Mouse (Mus musculus): Measurements from ENCODE around the gene Plekhg1. TPM values are rescaled to one million over a fixed set of nuclear protein-coding genes. Genes with fewer than 3 reads are reported as not detected.
A peak's percentile ranks its signal among the peaks of the same experiment; 100 is the strongest.

Gene Plekhg1
- polyA plus RNA-seq, 1 experiment from 2014 or later: 7.6 TPM

- Histone ChIP-seq H3K27me3 (ENCODE audit: control insufficient read depth, insufficient read depth, low read length) (no peaks in the 10 kb centered on the region), H3K4me1 (ENCODE audit: control insufficient read depth in 2 of 2, insufficient read depth in 2 of 2, low read length in 2 of 2) (peaks cover 3 to 11% of the 10 kb centered on the region in 2 experiments; a peak in 3 of 4 replicates), H3K4me2 (ENCODE audit: low read length) (no peak overlapping the region), H3K4me3 (ENCODE audit: control insufficient read depth in 1 of 2, insufficient read depth in 1 of 2, low read depth in 1 of 2, low read length in 2 of 2) (no peak overlapping the region), H3K36me3 (ENCODE audit: control insufficient read depth, insufficient read depth, low read length) (no peaks in the 10 kb centered on the region), H3K9ac (ENCODE audit: low read length) (no peak overlapping the region), H3K9me3 (ENCODE audit: control insufficient read depth, low read length) (no peaks in the 10 kb centered on the region), H3K27ac (replicated peaks in 1 of 2; ENCODE audit: control insufficient read depth in 1 of 2, insufficient read depth in 1 of 2, low read depth in 2 of 2, low read length in 2 of 2) (no peak overlapping the region)
- WGBS: 26% methylated on average over 3 of the region's 3 CpGs
- ATAC-seq (ENCODE audit: insufficient number of reproducible peaks, insufficient read depth, low FRiP score, low read depth): 0 out of 2 replicates have a peak, but pooled peaks have one; percentile 43
Observed at GRCm38 (mm10) chr10:3805334-3805733, 65.2 kb downstream of the Plekhg1 start.

- Histone ChIP-seq H3K9me3 (ENCODE audit: control insufficient read depth, low read length) (no peaks in the 10 kb centered on the region), H3K36me3 (ENCODE audit: control insufficient read depth, insufficient read depth, low read length) (no peaks in the 10 kb centered on the region), H3K27ac (replicated peaks in 1 of 2; ENCODE audit: control insufficient read depth in 1 of 2, insufficient read depth in 1 of 2, low read depth in 2 of 2, low read length in 2 of 2) (no peak overlapping the region), H3K9ac (ENCODE audit: low read length) (no peak overlapping the region), H3K4me1 (ENCODE audit: control insufficient read depth in 2 of 2, insufficient read depth in 2 of 2, low read length in 2 of 2) (peaks cover 3 to 11% of the 10 kb centered on the region in 2 experiments; a peak in 3 of 4 replicates), H3K4me3 (ENCODE audit: control insufficient read depth in 1 of 2, insufficient read depth in 1 of 2, low read depth in 1 of 2, low read length in 2 of 2) (no peak overlapping the region), H3K27me3 (ENCODE audit: control insufficient read depth, insufficient read depth, low read length) (no peaks in the 10 kb centered on the region), H3K4me2 (ENCODE audit: low read length) (no peak overlapping the region)
- ATAC-seq (ENCODE audit: insufficient number of reproducible peaks, insufficient read depth, low FRiP score, low read depth): no peak
- WGBS: 88% methylated on average over 3 of the region's 3 CpGs
Observed at GRCm38 (mm10) chr10:3807980-3808379, 67.8 kb downstream of the Plekhg1 start.

- no peaks in the 10 kb centered on the region for H3K9me3 ChIP-seq (ENCODE audit: control insufficient read depth, low read length)
- H3K9ac ChIP-seq (ENCODE audit: low read length): no peak overlapping the region
- peaks cover 3 to 11% of the 10 kb centered on the region in 2 experiments; a peak in 3 of 4 replicates for H3K4me1 ChIP-seq (ENCODE audit: control insufficient read depth in 2 of 2, insufficient read depth in 2 of 2, low read length in 2 of 2)
- peak overlapping the region in 1 of 2 experiments; percentile 9; a peak in 1 of 4 replicates for H3K27ac ChIP-seq (replicated peaks in 1 of 2; ENCODE audit: control insufficient read depth in 1 of 2, insufficient read depth in 1 of 2, low read depth in 2 of 2, low read length in 2 of 2)
- H3K27me3 ChIP-seq (ENCODE audit: control insufficient read depth, insufficient read depth, low read length): no peaks in the 10 kb centered on the region
- WGBS: 25% methylated on average over 10 of the region's 10 CpGs
- peak; percentile 83 for ATAC-seq (ENCODE audit: insufficient number of reproducible peaks, insufficient read depth, low FRiP score, low read depth)
- H3K4me3 ChIP-seq (ENCODE audit: control insufficient read depth in 1 of 2, insufficient read depth in 1 of 2, low read depth in 1 of 2, low read length in 2 of 2): no peak overlapping the region
- no peak overlapping the region for H3K4me2 ChIP-seq (ENCODE audit: low read length)
- H3K36me3 ChIP-seq (ENCODE audit: control insufficient read depth, insufficient read depth, low read length): no peaks in the 10 kb centered on the region
Observed at GRCm38 (mm10) chr10:3810476-3811273, 70.5 kb downstream of the Plekhg1 start.

- no peak overlapping the region for H3K27ac ChIP-seq (replicated peaks in 1 of 2; ENCODE audit: control insufficient read depth in 1 of 2, insufficient read depth in 1 of 2, low read depth in 2 of 2, low read length in 2 of 2)
- 65% methylated on average over 5 of the region's 5 CpGs for WGBS
- H3K27me3 ChIP-seq (ENCODE audit: control insufficient read depth, insufficient read depth, low read length): no peaks in the 10 kb centered on the region
- H3K9me3 ChIP-seq (ENCODE audit: control insufficient read depth, low read length): no peaks in the 10 kb centered on the region
- no peak overlapping the region for H3K9ac ChIP-seq (ENCODE audit: low read length)
- no peaks in the 10 kb centered on the region for H3K4me1 ChIP-seq (ENCODE audit: control insufficient read depth in 2 of 2, insufficient read depth in 2 of 2, low read length in 2 of 2)
- no peak overlapping the region for H3K4me3 ChIP-seq (ENCODE audit: control insufficient read depth in 1 of 2, insufficient read depth in 1 of 2, low read depth in 1 of 2, low read length in 2 of 2)
- no peak overlapping the region for H3K4me2 ChIP-seq (ENCODE audit: low read length)
- no peak for ATAC-seq (ENCODE audit: insufficient number of reproducible peaks, insufficient read depth, low FRiP score, low read depth)
- no peaks in the 10 kb centered on the region for H3K36me3 ChIP-seq (ENCODE audit: control insufficient read depth, insufficient read depth, low read length)
Observed at GRCm38 (mm10) chr10:3818940-3819701, 79.0 kb downstream of the Plekhg1 start.

GRCm38 (mm10) chr10:3823826-3824225 is 83.7 kb downstream of the Plekhg1 start:
- Histone ChIP-seq H3K4me3 (ENCODE audit: control insufficient read depth in 1 of 2, insufficient read depth in 1 of 2, low read depth in 1 of 2, low read length in 2 of 2) (no peak overlapping the region), H3K4me2 (ENCODE audit: low read length) (no peak overlapping the region), H3K4me1 (ENCODE audit: control insufficient read depth in 2 of 2, insufficient read depth in 2 of 2, low read length in 2 of 2) (no peaks in the 10 kb centered on the region), H3K9me3 (ENCODE audit: control insufficient read depth, low read length) (no peaks in the 10 kb centered on the region), H3K9ac (ENCODE audit: low read length) (no peak overlapping the region), H3K36me3 (ENCODE audit: control insufficient read depth, insufficient read depth, low read length) (no peaks in the 10 kb centered on the region), H3K27ac (replicated peaks in 1 of 2; ENCODE audit: control insufficient read depth in 1 of 2, insufficient read depth in 1 of 2, low read depth in 2 of 2, low read length in 2 of 2) (no peak overlapping the region), H3K27me3 (ENCODE audit: control insufficient read depth, insufficient read depth, low read length) (no peaks in the 10 kb centered on the region)
- ATAC-seq (ENCODE audit: insufficient number of reproducible peaks, insufficient read depth, low FRiP score, low read depth): no peak
- WGBS: 72% methylated on average over 6 of the region's 6 CpGs

GRCm38 (mm10) chr10:3826043-3826442 is 85.9 kb downstream of the Plekhg1 start:
- no peak for ATAC-seq (ENCODE audit: insufficient number of reproducible peaks, insufficient read depth, low FRiP score, low read depth)
- H3K9ac ChIP-seq (ENCODE audit: low read length): no peak overlapping the region
- 71% methylated on average over 6 of the region's 6 CpGs for WGBS
- no peaks in the 10 kb centered on the region for H3K9me3 ChIP-seq (ENCODE audit: control insufficient read depth, low read length)
- no peaks in the 10 kb centered on the region for H3K36me3 ChIP-seq (ENCODE audit: control insufficient read depth, insufficient read depth, low read length)
- 0 out of 4 replicates have a peak, but pooled peaks cover 0 to 2% of the 10 kb centered on the region in 2 experiments for H3K4me1 ChIP-seq (ENCODE audit: control insufficient read depth in 2 of 2, insufficient read depth in 2 of 2, low read length in 2 of 2)
- no peaks in the 10 kb centered on the region for H3K27me3 ChIP-seq (ENCODE audit: control insufficient read depth, insufficient read depth, low read length)
- no peak overlapping the region for H3K4me2 ChIP-seq (ENCODE audit: low read length)
- H3K27ac ChIP-seq (replicated peaks in 1 of 2; ENCODE audit: control insufficient read depth in 1 of 2, insufficient read depth in 1 of 2, low read depth in 2 of 2, low read length in 2 of 2): no peak overlapping the region
- H3K4me3 ChIP-seq (ENCODE audit: control insufficient read depth in 1 of 2, insufficient read depth in 1 of 2, low read depth in 1 of 2, low read length in 2 of 2): no peak overlapping the region

GRCm38 (mm10) chr10:3827368-3827767 is 87.2 kb downstream of the Plekhg1 start:
- peaks cover 0 to 3% of the 10 kb centered on the region in 2 experiments; a peak in 1 of 4 replicates for H3K4me1 ChIP-seq (ENCODE audit: control insufficient read depth in 2 of 2, insufficient read depth in 2 of 2, low read length in 2 of 2)
- no peaks in the 10 kb centered on the region for H3K9me3 ChIP-seq (ENCODE audit: control insufficient read depth, low read length)
- no peak overlapping the region for H3K27ac ChIP-seq (replicated peaks in 1 of 2; ENCODE audit: control insufficient read depth in 1 of 2, insufficient read depth in 1 of 2, low read depth in 2 of 2, low read length in 2 of 2)
- H3K27me3 ChIP-seq (ENCODE audit: control insufficient read depth, insufficient read depth, low read length): no peaks in the 10 kb centered on the region
- no peak overlapping the region for H3K4me2 ChIP-seq (ENCODE audit: low read length)
- no peak overlapping the region for H3K4me3 ChIP-seq (ENCODE audit: control insufficient read depth in 1 of 2, insufficient read depth in 1 of 2, low read depth in 1 of 2, low read length in 2 of 2)
- WGBS: 87% methylated on average over 1 of the region's 1 CpGs
- no peak overlapping the region for H3K9ac ChIP-seq (ENCODE audit: low read length)
- H3K36me3 ChIP-seq (ENCODE audit: control insufficient read depth, insufficient read depth, low read length): no peaks in the 10 kb centered on the region
- no peak for ATAC-seq (ENCODE audit: insufficient number of reproducible peaks, insufficient read depth, low FRiP score, low read depth)
